Mouse (Mus musculus): Measurements from ENCODE around the gene Igf2bp2.

DNA sequence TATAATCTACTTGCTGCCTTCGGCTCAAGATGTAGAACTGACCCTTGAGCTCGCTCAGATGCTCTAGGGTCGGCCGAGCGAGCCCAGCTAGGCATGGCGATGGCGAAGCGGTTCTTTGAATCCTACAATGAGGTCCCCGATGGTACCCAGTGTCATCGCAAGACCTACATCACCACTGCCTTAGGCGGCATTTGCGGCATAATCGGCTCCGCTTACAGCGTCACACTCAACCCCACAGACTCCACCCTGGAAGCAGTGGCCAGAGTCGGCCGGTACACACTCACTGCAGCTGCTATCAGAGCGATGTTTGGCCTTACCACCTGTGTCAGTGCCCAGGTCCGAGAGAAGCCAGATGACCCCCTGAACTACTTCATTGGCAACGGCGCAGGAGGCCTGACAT is 109.7 kb downstream of the Igf2bp2 start:
- TF ChIP-seq CTCF (IDR thresholded peaks at IDR 0.05; ENCODE audit: low read depth, low read length) (no peak), POLR2A (IDR thresholded peaks at IDR 0.05; ENCODE audit: extremely low read depth, insufficient read depth, low read length) (no peak)
